In genomic region chr14:75767492-75768274, GRCm38 (mm10) we compare ENCODE assay signal across 8 mouse cellular contexts. TPM values are rescaled to one million over a fixed set of nuclear protein-coding genes. Genes with fewer than 3 reads are reported as not detected.
A peak's percentile ranks its signal among the peaks of the same experiment; 100 is the strongest.
DNase-seq lines count a peak whose midpoint lies in the region; TF ChIP-seq lines count a peak whose summit lies in the region.

No protein-coding gene starts in this region.

- DNase-seq in ES-CJ7 (ENCODE audit: low read depth, low spot score), result peak; percentile 93
- peak; percentile 51 for DNase-seq in brain, embryonic 18.5 days (ENCODE audit: low read depth, low spot score)
- peak; percentile 83 for DNase-seq in forebrain, embryonic 10.5 days (ENCODE audit: extremely low spot score, low spot score)
- DNase-seq in heart, postnatal 10 days, result peak; percentile 73 to 81
- peak; percentile 81 to 85 for DNase-seq in kidney, postnatal 4 days
- DNase-seq in lung, adult 18-20 months, result peak; percentile 69 to 73
- DNase-seq in thymus, postnatal 36 days, result peak; percentile 57 to 60

- intact Hi-C loops in heart, postnatal 10 days (cut with DNase I), result loop anchor here (2.0 kb wide), 1 partner anchor 61 kb away; no protein-coding TSS in a partner anchor

- no peaks in the 10 kb centered on the region for H3K27me3 ChIP-seq in forebrain, embryonic 10.5 days (ENCODE audit: poor library complexity, severe bottlenecking)

- no peaks in the 10 kb centered on the region for H3K9me3 ChIP-seq in forebrain, embryonic 10.5 days

- H3K4me1 ChIP-seq in forebrain, embryonic 10.5 days, result peaks cover 4% of the 10 kb centered on the region; the same call in 1 of the 2 replicates
- 0 out of 2 replicates have a peak, but pooled peaks cover 3% of the 10 kb centered on the region for H3K4me1 ChIP-seq in olfactory bulb, adult 2 months (ENCODE audit: control insufficient read depth, insufficient read depth, low read length)

- 59% methylated on average over 17 of the region's 17 CpGs for WGBS in forebrain, embryonic 10.5 days
- 38% methylated on average over 17 of the region's 17 CpGs for WGBS in olfactory bulb, adult 2 months

- no peak for TF ChIP-seq POLR2A in olfactory bulb, adult 2 months (IDR thresholded peaks at IDR 0.05; ENCODE audit: insufficient read depth, low read depth, low read length)

- TF ChIP-seq CTCF in olfactory bulb, adult 2 months (IDR thresholded peaks at IDR 0.05; ENCODE audit: insufficient read depth, low read depth, low read length), result no peak; the same call in 1 of the 2 replicates

- no peak overlapping the region for H3K4me3 ChIP-seq in forebrain, embryonic 10.5 days
- H3K4me3 ChIP-seq in olfactory bulb, adult 2 months (ENCODE audit: insufficient read depth, low read depth, low read length), result peak overlapping the region; percentile 18; the same call in 1 of the 2 replicates

- H3K27ac ChIP-seq in forebrain, embryonic 10.5 days, result peak overlapping the region; percentile 88
- H3K27ac ChIP-seq in olfactory bulb, adult 2 months (ENCODE audit: insufficient read depth, low read depth, low read length), result no peak overlapping the region

- peaks cover 81% of the 10 kb centered on the region for H3K36me3 ChIP-seq in forebrain, embryonic 10.5 days (replicated peaks)

RNA-seq across cellular contexts. Expression of gene Cog3, which starts 13.4 kb away (rescaled TPM):
- polyA plus RNA-seq in forebrain, embryonic 10.5 days (2016; fragmentation: Nextera tagmentation; extraction: Ambion mirVana), result 17.7 and 18.6 TPM in 2 replicates
- 10 to 100 TPM; 16.3 to 16.7 TPM for total RNA-seq in heart, postnatal 10 days (2021)
- polyA plus RNA-seq in olfactory bulb, adult 2 months (2012; ENCODE audit: insufficient read depth, insufficient read length, low replicate concordance, missing spikeins), result not detected in 2 replicates

RNA-seq across cellular contexts. Expression of gene Slc25a30, which starts 19.2 kb away (rescaled TPM):
- 6.9 and 7.9 TPM in 2 replicates for polyA plus RNA-seq in forebrain, embryonic 10.5 days (2016; fragmentation: Nextera tagmentation; extraction: Ambion mirVana)
- 10 to 100 TPM; 20.2 to 23.5 TPM for total RNA-seq in heart, postnatal 10 days (2021)
- polyA plus RNA-seq in olfactory bulb, adult 2 months (2012; ENCODE audit: insufficient read depth, insufficient read length, low replicate concordance, missing spikeins), result not detected in 2 replicates
